Mouse (Mus musculus): ENCODE data around the gene Kansl1.

DNA sequence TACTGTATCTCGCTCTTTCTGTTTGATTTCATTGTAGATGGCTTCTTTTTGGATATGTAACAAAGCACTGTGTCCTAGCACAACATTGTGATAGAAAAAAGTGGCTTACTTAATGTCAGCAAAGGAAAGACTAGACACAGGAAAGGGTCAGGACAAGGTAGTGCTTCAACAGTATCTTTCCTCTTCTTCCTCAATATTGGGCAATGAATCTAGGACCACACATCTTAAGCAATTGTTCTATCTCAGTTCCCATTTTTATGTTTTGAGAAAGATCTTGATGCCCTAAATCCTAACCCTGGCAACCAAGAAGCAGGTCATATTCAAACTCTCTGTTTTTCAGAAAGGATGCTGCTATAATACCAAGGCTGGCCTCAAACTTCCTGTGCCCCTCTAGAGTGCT lies 81.4 kb downstream of the Kansl1 start:
- TF ChIP-seq POLR2A (IDR thresholded peaks at IDR 0.05; ENCODE audit: low read depth, low read length) (no peak), CTCF (IDR thresholded peaks at IDR 0.05; ENCODE audit: extremely low read depth, insufficient read length, insufficient replicate concordance, low read depth, low read length) (no peak)
